Mouse (Mus musculus): ENCODE data around the gene Mrps33.

Gene Mrps33

DNA sequence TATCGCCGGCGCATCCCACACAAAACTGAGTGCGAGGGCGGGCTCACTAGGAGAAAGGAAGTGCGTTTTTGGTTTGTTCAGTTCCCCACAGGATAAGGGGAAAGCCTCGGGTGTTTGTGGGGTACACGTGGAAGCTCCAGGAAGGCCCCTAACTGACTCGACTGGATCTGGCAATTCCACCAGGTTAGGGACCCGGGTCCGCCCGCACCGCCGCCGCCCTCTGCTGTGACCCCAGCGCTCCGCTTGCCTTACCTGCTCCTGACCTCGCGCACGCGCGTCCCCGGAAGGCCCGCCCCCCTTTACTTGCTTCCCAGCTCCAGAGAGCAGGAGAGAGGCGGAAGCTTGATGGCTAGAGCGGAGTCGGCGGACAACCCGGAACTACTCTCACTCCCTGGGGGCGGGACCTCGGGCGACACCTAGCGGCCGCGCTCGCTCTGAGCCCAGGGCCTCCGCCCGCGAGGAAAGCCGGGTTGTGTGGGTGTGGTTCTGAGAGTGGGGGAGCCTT is at the start of gene Mrps33:
Gene Mrps33, minus strand, starts transcription at position 377 of the 505 bp plus-strand sequence.
- DNase-seq = peak; percentile 99

DNA sequence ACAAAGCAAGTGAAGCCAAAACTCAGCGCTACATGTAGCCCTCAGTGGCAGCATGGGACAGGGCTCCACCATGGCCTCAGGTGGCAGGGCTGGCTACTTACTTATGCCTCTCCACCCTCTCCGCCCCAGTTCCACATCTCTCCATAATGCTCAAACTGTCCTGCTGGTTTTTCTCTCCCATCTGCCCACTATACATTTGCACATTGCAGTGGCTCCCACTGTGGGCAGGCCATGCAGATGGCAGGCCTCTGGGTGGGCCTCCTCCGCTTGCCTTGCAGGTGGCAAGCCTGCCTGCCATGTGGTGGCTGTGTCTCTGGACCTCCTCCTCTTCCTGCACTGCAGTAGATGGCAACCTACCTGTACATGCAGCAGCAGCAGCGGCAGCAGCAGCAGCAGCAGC is 38.9 kb upstream of the Mrps33 start:
- peak; percentile 31 for DNase-seq

DNA sequence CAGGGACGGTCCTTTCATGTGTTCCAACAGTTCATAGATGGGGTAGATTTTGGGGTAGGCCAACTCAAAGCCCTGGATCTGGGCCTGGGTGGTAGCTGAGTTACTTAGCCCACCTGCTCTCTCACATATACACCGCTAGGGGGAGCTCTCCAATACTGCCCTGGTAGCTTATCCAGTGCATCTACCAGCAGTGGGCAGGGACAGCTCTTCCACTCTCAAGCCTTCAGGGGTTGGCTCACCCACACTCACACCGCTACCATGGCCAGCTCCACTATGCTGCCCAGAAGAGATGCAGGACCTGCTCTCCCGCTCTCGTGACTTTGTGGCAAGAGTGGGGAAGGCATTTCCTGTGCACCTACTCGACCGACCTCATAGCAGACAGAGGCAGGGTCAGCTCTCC is 38.0 kb upstream of the Mrps33 start:
- no peak for DNase-seq

DNA sequence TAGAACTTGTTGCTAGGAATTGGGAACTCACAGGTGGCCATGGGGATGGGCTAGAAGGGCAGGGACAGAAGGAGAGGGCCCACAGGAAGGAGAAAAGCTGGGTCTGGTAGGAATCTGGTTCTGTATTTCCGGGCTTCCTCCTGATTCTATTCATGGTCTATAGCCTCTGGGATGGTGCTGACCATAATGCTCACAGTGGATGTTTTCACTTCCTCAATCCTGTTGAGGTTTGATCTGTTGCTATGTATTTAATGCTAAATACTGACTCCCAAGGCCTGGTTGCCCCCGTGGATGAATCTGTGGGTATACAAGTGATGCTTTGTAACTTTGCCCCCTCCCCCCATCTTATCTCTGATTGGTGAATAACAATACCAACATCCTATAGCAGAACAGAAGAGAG is 36.8 kb upstream of the Mrps33 start:
- DNase-seq = no peak

DNA sequence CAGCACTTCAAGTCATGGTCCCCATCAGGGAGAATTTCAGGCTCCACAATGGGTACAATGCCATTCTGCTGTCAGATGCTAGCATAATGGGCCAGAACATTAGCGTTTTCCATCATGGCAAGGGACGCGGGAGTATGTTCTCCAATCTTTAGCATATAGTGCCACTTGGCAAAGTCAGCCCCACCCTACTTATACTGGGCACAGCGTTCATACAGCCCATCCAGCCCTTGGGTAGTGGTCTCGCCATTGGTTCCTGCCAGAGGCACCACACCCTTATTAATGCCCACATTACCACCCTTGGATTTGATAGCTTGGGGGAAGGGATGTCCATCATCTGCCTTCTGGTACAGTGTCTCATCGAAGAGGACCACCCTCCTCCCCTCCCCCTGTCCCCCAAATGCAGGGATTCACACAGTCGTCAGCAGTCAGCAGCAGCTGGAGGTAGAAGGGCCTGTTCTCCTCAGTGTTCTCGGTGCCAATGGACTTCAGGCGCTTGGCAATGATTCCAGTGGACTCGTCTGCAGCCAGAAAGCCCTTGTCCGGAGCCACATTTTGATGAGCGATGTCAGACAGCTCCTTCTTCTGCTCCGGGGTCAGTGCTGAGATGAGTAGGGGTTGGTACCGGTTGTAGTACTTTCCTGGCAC is 33.0 kb upstream of the Mrps33 start:
- no peak for DNase-seq

DNA sequence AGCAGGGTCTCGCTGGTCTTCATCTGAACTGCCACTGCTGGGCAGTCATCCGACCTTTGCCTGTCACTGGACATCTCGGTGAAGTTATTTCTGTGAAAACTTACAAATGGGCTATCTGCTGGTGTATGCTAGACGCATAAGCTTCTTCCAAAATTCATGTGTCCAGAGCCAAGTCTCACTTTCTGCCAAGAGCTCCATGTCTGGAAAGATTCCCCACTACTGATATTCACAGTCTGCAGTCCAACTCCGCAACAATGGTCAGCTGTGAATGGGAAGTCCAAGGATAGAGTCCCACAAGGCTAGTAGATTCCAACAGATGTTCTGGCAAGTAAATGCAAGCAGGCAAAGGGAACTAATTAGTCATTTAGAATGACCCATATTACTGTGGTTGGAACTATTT is 17.9 kb upstream of the Mrps33 start:
- no peak for DNase-seq

DNA sequence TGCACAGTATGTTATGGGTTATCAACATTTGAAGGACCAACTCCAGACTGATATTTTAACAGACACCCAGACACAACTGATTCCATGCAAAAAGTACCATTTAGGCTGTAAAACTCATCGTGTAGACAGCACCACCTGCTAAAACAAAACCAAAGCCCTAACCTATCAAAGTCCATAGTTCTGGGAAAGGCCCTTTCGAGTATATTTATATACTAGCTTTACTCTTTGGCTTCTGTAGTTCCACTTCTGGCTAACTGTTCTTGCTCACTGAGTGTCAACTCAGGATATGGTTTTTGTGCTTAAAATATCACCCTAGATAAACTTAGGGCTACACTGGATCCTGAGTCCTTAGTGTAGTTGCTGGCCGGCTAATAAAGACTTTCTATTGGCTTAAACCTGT is 10.5 kb upstream of the Mrps33 start:
- no peak for DNase-seq

DNA sequence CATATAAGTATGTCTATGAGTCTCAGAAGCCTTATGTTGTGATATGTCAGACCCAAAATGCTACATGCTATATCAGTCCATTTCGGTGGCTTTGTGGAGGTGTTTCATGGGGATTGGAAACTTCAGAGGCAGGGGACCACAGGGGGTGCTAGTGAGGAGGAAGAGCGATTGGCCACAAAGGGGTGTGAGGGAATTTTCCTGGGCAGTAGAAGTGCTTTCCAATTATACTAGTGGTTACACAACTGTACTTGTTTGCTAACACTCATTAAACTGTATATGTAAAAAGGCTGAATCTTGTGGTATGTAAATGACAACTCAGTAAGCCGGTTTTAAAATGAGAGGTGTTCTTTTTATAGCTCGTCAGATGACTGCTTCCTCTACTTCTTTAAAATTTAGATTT is 8.1 kb upstream of the Mrps33 start:
- peak; percentile 29 for DNase-seq

DNA sequence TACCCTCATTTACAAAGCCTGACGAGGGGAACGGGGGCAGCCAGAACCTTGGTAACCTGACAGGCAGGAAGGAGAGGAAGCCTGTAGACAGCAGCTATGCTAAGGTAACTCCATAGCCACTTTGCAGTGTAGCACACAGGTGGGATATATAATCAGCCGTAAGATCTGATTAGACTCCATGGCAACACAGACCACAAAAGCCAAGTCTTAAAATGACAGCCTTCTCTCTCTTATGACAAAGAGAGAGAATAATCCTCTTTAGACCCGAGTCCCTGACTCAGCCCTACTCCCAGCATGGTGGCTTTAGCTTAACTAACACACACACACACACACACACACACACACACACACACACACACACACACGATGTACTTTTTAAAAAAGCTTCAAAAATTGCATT is 2.3 kb downstream of the Mrps33 start:
- no peak for DNase-seq

DNA sequence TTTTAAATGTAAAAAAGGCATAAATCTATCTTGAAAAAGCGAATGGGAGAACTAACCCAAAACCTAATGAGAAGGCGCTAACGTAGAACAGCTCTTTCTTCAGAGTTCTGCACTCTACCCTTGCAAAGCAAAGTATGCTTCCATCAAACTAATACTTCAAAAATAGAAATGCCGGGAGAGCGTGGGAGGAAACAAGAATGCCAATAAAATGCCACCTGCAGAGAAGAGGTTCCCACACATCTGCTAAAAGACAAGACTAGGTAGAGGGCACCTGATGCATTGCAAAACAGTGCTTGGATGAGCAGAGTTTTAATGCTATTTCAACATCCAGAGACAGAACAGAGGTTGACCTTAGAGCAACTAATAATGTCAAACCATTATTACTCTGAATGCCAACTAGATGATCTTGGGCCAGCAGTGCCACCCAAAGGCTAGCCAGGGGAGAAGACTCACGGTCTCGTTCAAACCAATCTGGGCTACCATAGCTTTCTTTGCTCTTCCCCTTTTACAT is 3.7 kb downstream of the Mrps33 start:
- DNase-seq = peak; percentile 22

DNA sequence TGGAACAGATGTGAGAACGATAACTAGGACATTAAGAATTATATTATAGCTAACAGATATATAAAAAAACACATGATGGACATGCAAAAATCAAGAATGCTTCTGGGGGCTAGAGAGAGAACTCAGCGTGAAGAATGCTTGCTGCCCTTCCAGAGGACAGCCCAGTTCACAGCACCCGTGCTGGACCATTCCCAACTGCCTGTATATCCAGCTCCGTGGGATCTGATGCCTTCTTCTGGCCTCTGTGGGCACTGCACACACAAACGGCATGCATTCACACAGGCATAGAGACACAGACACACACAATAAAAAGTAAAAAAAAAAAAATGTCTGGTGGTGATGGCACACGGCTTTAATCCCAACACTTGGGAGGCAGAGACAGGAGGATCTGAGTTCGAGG is 4.5 kb downstream of the Mrps33 start:
- DNase-seq = no peak

DNA sequence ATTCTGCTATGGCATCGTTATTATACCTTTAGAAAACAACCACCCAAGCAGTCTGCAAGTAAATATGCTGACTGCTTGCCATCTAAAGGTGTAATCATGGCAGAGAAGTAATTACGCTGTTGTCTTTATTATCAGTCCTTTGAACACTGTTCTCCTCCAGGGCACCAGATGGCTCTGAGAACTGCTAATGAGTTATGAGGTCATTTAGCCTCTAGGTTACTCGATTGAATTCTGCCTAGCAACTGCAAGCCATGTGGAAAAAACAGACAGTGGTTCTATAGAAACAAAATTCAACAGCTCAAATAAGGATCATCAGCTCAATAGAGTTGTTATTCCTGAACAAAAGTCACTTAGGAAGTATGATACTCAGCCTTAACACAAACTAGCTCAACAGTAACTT is 4.9 kb downstream of the Mrps33 start:
- no peak for DNase-seq

DNA sequence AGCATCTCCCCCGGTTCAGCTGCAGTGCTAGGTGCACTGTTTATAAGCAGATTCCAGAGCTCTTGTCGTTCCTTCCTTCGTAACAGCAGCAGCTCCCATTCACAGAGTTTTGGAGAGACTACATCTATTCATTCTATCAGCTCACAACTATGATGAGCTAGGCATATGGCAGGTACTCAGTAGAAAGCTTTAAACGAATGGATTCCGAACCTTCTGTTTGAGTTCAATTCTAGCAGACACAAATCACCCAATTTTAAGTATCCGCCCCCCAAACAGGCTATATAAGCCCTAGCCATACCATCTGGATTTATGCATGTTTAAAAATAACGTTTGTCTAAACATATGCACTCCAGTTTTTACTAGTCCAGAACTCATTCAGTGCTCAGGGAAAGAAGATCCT is 9.8 kb downstream of the Mrps33 start:
- DNase-seq = no peak

DNA sequence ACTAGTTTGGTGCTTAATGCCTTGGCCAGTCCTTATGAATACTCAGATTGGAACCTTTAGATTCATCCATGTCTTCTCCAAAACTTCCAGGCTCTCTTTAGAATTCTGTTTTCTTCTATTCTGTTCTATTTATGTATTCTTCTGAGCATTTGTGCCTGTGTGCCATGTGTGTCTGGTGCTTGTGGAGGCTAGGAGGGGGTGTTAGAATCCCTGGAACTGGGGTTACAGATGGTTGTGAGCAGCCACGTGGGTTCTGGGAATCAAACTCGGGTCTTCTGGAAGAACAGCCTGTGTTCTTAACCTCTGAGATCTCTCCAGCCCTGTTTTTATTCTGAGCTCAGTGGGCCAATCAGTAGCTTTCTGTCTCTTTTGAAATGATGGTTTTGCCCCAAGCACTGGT is 13.7 kb downstream of the Mrps33 start:
- peak; percentile 47 for DNase-seq

DNA sequence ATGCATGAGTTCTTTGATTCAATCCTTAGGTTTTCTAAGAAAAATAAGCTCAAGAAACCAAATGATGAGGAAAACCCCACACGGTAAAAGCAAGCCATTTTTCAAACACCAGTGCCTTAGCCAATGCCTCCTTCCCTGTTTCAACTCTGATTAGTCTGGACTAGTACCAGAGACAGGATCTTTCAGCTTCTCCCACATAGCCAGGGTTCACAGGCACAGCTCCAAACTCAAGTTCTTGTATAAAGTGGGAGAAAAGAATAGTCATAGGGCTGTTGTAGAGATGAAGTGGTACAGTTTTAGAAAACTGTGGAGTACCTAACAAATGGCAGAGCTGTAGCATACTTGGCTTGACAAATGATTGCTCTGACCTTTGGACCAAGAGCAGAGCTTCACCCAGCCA is 14.6 kb downstream of the Mrps33 start:
- no peak for DNase-seq

DNA sequence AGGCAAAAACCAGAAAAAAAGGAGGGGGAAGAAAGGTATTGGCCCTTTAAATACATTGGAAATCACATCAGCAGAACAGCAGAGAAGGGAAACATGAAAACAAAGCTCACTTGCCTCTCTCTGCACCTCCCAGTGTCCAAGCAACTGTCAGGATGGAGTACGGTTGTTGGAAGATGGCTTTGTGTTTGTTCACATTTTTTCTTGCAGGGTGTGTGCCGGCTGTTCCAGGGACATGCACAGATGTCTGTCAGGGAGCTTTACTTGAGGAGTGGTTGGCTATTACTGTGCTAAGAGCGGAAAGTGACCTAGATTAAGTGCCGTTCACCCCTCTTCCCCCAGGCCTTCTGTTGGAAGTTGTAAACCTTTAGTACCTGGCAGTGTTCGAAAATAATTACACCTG is 19.0 kb downstream of the Mrps33 start:
- DNase-seq = no peak

DNA sequence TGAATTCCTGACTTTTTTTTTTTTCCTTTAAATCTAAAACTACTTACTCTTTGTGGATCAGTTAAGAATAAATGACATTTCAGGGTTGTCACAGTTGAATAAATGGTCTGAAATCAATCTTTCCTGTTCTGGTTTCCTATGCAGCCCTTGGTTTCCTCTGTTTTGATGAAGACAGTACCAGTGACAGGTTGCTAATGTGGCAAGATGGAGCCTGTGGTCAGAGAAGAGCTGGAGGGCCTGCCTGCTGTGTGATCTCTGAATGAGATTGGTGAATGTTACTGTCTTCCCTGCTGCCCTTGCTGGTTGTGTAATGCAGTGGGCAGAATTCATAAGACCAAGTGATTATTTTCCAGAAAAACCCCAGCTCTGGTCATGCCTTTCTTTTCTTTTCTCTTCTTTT is 22.4 kb downstream of the Mrps33 start:
- DNase-seq = no peak

DNA sequence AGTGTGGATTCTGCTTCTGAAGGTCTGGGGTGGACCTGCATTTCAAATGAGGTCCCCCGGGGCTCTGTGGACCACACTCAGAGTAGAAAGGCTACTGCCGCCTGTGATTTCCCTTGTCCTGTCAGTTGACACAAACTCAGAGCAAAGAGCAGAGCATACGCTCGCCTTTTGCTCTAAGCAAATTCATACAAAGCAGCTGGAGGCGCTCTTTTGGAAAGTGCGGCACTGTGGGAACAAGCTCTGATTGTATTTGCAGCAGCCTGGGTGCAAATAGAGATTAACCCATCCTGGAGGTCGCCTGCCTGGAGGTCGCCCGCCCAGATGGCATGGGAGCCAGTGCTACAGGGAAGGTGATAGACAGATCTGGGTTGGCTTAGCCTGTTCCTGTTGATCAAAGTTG is 23.0 kb downstream of the Mrps33 start:
- DNase-seq = no peak

DNA sequence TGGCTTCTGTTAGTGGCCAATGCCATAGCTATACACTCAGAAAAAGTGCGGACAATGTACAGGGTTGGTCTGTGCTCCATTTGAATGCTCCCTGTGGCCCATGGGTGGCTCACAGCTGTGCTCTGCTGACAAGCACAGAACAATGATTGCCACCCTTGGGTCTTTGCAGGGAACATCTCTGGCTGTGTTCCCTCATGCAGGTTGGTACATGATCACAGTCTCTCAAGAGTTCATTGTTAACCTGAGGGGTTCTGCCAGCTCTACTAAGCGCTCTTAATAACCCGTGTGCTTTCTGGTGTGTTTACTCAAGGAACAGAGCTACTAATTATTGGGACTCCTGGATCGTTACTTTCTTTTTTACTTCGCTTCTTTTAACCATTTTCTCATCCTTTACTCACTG is 24.8 kb downstream of the Mrps33 start:
- DNase-seq = no peak

DNA sequence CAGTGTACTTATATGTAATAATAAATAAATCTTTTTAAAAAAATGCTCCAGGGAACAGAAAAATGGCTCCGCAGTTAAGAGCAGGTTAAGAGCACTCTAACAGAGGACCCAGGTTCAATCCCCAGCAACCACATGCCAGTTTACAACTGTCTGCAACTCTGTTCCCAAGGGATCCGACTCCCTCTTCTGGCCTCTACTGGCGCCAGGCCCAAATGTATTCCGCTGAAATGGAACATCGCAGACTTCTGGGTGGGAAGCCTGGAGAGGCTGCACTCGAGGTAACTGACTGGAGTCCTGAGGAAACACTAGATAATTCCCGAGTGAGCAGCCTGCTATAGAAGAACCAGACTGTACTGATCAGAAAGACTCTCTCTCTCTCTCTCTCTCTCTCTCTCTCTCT is 27.3 kb downstream of the Mrps33 start:
- no peak for DNase-seq

DNA sequence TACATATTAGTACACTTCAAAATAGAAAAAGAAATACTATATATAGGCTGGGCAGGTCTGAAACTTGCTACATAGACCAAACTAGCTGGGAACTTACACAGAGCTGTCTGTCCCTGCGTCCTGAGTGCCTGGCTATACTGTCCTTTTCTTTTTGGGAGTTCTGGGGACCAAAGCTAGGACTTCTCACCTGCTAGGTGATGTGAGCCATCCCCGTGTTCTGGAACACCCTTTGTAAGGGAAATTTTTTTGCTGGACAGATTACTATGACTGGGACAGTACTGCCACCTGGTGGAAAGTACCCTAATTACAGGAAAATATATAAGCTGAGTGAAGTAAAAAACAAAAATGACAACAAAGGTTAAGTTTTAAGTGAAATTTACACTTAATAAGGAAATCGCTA is 28.2 kb downstream of the Mrps33 start:
- no peak for DNase-seq

DNA sequence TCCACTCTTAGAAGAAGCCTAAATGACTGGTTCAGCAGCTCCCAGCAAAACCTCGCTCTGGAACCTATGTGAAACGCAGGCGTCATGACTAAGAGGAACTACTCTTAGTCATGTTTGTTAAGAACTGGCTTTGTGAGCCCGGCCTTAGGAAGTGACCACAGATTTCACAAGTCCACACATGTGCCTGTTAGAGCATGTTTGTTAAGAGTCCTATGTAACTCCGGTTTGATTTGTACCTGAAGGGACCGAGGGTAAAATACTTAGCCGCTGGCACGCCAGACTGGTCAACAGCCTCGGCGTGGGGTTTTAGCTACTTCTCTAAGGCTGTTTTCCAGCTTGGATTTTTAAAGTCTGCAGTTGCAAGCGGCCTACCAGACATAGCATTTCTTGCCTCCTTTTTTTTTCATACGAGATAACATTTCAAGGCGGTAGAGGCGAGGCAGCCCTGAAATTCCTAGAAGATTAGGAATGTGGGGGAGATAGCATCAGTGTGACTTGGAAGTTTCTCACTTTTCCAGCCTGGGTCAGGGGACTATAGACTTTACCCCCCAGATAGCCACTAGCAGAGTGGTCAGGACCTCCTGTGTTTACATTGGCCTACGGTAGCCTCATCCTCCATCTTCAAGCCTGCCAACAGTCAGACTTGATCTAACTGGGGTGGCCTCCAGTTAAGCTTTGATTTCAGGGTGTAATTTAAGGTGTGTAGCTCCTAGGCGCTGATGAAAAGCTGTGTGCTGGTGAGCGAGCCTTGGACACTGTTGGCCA is 28.8 kb downstream of the Mrps33 start:
- no peak for DNase-seq

DNA sequence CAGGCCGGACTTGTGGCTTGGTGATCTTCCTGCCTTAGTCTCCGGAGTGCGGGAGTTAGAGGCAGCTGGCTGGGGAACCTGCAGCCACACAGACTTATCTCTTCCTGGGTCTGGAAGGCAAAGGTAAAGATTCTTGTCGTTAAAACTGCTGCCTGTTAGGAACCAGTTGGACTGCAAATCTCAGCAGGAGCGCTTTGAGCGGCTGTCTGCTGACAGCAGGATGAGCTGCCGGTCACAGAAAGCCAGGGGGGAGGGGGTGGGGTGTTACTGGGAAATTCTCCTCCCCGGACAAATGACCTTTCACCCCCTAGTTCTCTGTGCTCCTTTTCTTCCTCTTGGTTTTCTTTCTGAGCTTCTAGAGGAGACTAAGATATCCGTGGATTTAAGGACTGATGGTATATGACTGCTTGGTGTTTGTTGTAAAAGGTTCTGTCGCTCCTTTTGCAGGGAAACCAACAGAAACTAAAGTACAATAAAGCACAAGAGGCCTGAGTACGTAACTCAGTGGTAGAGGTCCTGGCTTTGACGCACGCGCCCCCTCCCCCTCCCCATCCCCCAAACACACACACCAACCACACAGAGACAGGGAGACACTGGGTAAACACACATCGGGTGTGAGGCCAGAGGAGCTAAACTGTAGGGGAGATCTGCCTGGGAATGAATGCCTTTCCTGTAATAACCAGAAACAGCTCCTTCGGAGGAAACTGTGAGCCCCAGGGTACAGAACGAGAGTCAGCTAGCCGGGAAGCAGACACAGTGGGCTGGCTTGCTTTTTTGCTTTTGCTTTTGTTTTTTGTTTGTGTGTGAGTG is 29.7 kb downstream of the Mrps33 start:
- no peak for DNase-seq

DNA sequence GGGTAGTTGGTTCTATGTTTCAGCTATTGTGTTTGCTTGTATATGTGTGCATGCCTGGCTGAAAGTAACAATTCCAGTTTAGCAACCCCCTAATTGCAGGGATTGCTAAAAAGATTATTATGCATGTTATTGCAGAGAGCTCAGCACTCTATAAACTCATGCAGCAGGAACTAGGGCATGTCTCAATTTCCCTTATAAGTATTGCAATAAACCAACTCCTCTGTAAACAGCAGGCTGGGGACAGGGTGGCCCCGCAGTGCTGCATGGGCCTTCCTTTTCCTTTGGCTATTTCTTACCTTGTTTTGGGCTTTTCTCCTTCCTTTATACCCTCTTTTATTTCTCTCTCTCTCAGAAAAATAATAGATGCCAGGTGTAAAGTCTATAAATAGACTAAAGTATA is 32.3 kb downstream of the Mrps33 start:
- DNase-seq = no peak

Data from right cerebral cortex, adult 18-20 months (tissue).